Mouse (Mus musculus) testis, adult 2 months (tissue): ENCODE measurements around the gene Zmat5.

ENCODE experiments used
- CTCF ChIP-seq: fragments of 200-500 bp; IDR thresholded peaks from 2 replicates; pipeline ENCODE4 v1.5.1; 2012; ENCODE audit warnings: low read depth, mild to moderate bottlenecking, inconsistent platforms, low read length, moderate library complexity; ENCODE audit not compliant: control insufficient read depth, insufficient read depth, insufficient replicate concordance
- POLR2A ChIP-seq: fragments of 200-500 bp; IDR thresholded peaks from 2 replicates; pipeline ENCODE4 v1.6.1; 2012; ENCODE audit warnings: low read depth, mild to moderate bottlenecking, inconsistent platforms, low read length, moderate library complexity; ENCODE audit not compliant: control insufficient read depth

- TF ChIP-seq CTCF = no peak
- TF ChIP-seq POLR2A = no peak
Observed at GRCm38 (mm10) chr11:4780927-4781326, 76.4 kb downstream of the Zmat5 start.
